Mouse (Mus musculus): ENCODE results near the gene Atf7ip. TPM values are rescaled to one million over a fixed set of nuclear protein-coding genes. Genes with fewer than 3 reads are reported as not detected.
A peak's percentile ranks its signal among the peaks of the same experiment; 100 is the strongest.

Atf7ip gene
- polyA plus RNA-seq, 1 experiment, result 110 TPM

DNA sequence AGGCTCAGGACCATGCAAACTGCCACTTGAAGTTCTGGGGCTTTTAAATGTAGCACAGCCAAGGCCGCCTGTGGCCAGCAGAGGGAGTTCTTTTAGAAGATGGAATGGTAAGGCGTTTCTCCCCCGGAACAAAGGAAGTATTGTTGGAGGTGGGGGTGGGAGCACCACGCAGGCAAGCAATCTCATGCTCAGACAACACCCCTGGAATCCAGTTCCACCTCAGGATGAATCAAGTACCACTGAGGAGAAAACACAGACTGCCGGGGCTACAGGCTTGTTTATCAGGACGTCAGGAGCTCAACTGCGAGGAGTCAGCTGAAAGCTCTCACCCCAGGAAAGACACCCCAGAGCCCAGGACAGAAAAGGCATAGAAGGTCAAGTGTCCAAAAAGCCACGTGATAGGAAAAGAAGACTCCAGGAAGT lies 40.0 kb upstream of the Atf7ip start:
- no peaks in the 10 kb centered on the region for H3K27me3 ChIP-seq (ENCODE audit: control insufficient read depth, insufficient read depth, low read length, poor library complexity, severe bottlenecking)
- H3K9me3 ChIP-seq (replicated peaks; ENCODE audit: control insufficient read depth, insufficient read depth, low read length, poor library complexity, severe bottlenecking), result peaks cover 20% of the 10 kb centered on the region
- H3K4me3 ChIP-seq (ENCODE audit: low read depth, low read length), result no peak overlapping the region
- H3K4me1 ChIP-seq (ENCODE audit: control insufficient read depth, insufficient read depth, low read length), result peaks cover 8% of the 10 kb centered on the region
- no peak overlapping the region for H3K9ac ChIP-seq (ENCODE audit: low read depth, poor library complexity, severe bottlenecking)
- no peaks in the 10 kb centered on the region for H3K36me3 ChIP-seq (ENCODE audit: control insufficient read depth, insufficient read depth, low read length, poor library complexity, severe bottlenecking)
- H3K27ac ChIP-seq (ENCODE audit: insufficient read depth, low read length), result peak overlapping the region; percentile 19
- TF ChIP-seq CTCF (IDR thresholded peaks at IDR 0.05; ENCODE audit: low read depth, low read length) (peak; percentile 62), POLR2A (IDR thresholded peaks at IDR 0.05; ENCODE audit: insufficient read depth, low read length) (no peak), EP300 (IDR thresholded peaks at IDR 0.05; ENCODE audit: insufficient read depth, low read depth, low read length) (0 out of 2 replicates have a peak, but pooled peaks have one; percentile 60)

DNA sequence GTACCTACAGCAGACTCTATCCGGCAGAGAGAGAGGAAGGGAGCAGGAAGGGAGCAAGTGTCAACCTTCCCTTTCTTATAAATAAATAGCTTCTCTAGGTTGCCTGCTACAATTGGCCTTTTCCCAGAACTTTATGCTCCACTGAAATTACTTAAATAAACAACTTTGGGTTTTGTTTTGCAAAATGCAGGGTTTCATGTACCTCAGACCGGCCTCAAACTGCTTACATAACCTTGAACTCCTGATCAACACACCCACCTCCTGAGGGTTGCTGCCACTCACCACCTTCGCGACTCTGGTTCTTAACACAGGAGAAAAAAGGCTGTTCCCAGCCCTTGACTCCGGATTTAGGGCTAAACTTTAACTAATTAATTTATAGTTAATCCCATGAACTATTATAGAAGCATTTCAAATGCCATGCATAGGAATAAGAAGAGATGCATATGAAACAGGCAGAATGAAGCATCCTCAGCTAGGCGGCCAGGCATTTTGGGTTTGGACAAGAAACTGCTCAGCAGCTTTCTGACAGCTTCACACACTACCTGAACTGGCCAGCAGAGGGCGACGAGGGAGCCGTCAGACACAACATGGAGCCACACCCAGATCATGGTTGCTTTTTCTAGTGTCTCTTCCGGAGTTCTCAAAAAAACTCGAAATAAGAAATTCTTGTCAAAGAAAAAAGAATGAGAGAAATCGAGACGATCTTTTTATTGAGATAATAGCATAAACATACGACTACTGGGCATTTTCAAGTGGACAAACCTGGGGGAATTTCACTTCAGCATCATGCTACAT lies 38.8 kb upstream of the Atf7ip start:
- peaks cover 29% of the 10 kb centered on the region for H3K9me3 ChIP-seq (replicated peaks; ENCODE audit: control insufficient read depth, insufficient read depth, low read length, poor library complexity, severe bottlenecking)
- H3K36me3 ChIP-seq (ENCODE audit: control insufficient read depth, insufficient read depth, low read length, poor library complexity, severe bottlenecking), result no peaks in the 10 kb centered on the region
- no peaks in the 10 kb centered on the region for H3K27me3 ChIP-seq (ENCODE audit: control insufficient read depth, insufficient read depth, low read length, poor library complexity, severe bottlenecking)
- H3K27ac ChIP-seq (ENCODE audit: insufficient read depth, low read length), result peak overlapping the region; percentile 87
- no peak overlapping the region for H3K4me3 ChIP-seq (ENCODE audit: low read depth, low read length)
- H3K4me1 ChIP-seq (ENCODE audit: control insufficient read depth, insufficient read depth, low read length), result peaks cover 9% of the 10 kb centered on the region
- TF ChIP-seq EP300 (IDR thresholded peaks at IDR 0.05; ENCODE audit: insufficient read depth, low read depth, low read length) (no peak), POLR2A (IDR thresholded peaks at IDR 0.05; ENCODE audit: insufficient read depth, low read length) (no peak), CTCF (IDR thresholded peaks at IDR 0.05; ENCODE audit: low read depth, low read length) (peak; percentile 44)
- no peak overlapping the region for H3K9ac ChIP-seq (ENCODE audit: low read depth, poor library complexity, severe bottlenecking)

DNA sequence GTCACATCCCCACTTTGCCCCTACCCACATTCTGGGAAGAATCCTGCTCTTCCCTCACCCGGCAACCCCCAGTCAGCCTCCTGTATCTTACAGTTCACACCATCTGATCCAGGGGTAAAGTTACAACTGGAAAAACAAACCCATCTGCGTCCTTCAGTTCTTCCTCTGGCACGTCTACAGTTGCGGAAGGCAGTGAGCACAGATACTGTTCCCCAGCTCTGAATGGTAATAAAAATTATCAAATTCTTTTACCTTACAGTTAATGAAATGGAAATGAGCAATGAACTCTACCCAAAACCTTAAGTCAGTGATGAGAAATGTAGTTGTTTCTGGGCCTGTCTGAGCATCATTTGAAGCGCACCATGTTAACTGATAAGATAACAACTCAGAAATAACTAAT lies 38.1 kb upstream of the Atf7ip start:
- Histone ChIP-seq H3K4me3 (ENCODE audit: low read depth, low read length) (no peak overlapping the region), H3K4me1 (ENCODE audit: control insufficient read depth, insufficient read depth, low read length) (peaks cover 6% of the 10 kb centered on the region), H3K9me3 (replicated peaks; ENCODE audit: control insufficient read depth, insufficient read depth, low read length, poor library complexity, severe bottlenecking) (peaks cover 35% of the 10 kb centered on the region), H3K27me3 (ENCODE audit: control insufficient read depth, insufficient read depth, low read length, poor library complexity, severe bottlenecking) (no peaks in the 10 kb centered on the region), H3K9ac (ENCODE audit: low read depth, poor library complexity, severe bottlenecking) (no peak overlapping the region), H3K36me3 (ENCODE audit: control insufficient read depth, insufficient read depth, low read length, poor library complexity, severe bottlenecking) (no peaks in the 10 kb centered on the region), H3K27ac (ENCODE audit: insufficient read depth, low read length) (peak overlapping the region; percentile 87)
- TF ChIP-seq CTCF (IDR thresholded peaks at IDR 0.05; ENCODE audit: low read depth, low read length) (no peak), EP300 (IDR thresholded peaks at IDR 0.05; ENCODE audit: insufficient read depth, low read depth, low read length) (no peak)

DNA sequence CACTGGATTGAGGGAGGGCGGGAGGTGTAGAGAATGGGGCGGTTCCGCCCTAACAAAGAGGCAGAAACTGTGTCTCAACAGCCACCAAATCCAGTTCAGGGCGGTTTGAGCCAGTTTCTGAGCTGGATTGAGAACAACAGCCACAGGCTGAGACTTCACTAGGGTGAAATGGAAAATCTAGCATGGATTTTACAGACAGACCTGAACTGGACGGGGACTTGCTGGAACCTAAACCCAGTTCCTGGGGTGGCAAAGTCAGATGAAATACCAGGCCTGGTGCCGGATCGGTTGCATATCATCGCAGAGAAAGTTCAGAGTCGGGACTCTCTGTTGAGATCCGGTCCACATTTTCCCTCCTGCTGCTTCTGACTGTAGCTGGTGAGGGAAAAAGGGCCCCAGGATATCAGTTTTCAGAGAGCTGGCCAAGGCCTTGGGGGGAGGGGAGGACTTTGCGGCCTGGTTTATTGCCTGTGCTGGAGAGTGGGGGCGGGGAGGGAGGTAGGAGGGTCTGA lies 37.5 kb upstream of the Atf7ip start:
- peak overlapping the region; percentile 93 for H3K27ac ChIP-seq (ENCODE audit: insufficient read depth, low read length)
- H3K36me3 ChIP-seq (ENCODE audit: control insufficient read depth, insufficient read depth, low read length, poor library complexity, severe bottlenecking), result no peaks in the 10 kb centered on the region
- H3K4me3 ChIP-seq (ENCODE audit: low read depth, low read length), result no peak overlapping the region
- TF ChIP-seq EP300 (IDR thresholded peaks at IDR 0.05; ENCODE audit: insufficient read depth, low read depth, low read length), result 0 out of 2 replicates have a peak, but pooled peaks have one; percentile 56
- TF ChIP-seq POLR2A (IDR thresholded peaks at IDR 0.05; ENCODE audit: insufficient read depth, low read length), result no peak
- no peak for TF ChIP-seq CTCF (IDR thresholded peaks at IDR 0.05; ENCODE audit: low read depth, low read length)
- H3K9me3 ChIP-seq (replicated peaks; ENCODE audit: control insufficient read depth, insufficient read depth, low read length, poor library complexity, severe bottlenecking), result peaks cover 39% of the 10 kb centered on the region
- peaks cover 5% of the 10 kb centered on the region for H3K4me1 ChIP-seq (ENCODE audit: control insufficient read depth, insufficient read depth, low read length)
- no peak overlapping the region for H3K9ac ChIP-seq (ENCODE audit: low read depth, poor library complexity, severe bottlenecking)
- no peaks in the 10 kb centered on the region for H3K27me3 ChIP-seq (ENCODE audit: control insufficient read depth, insufficient read depth, low read length, poor library complexity, severe bottlenecking)

DNA sequence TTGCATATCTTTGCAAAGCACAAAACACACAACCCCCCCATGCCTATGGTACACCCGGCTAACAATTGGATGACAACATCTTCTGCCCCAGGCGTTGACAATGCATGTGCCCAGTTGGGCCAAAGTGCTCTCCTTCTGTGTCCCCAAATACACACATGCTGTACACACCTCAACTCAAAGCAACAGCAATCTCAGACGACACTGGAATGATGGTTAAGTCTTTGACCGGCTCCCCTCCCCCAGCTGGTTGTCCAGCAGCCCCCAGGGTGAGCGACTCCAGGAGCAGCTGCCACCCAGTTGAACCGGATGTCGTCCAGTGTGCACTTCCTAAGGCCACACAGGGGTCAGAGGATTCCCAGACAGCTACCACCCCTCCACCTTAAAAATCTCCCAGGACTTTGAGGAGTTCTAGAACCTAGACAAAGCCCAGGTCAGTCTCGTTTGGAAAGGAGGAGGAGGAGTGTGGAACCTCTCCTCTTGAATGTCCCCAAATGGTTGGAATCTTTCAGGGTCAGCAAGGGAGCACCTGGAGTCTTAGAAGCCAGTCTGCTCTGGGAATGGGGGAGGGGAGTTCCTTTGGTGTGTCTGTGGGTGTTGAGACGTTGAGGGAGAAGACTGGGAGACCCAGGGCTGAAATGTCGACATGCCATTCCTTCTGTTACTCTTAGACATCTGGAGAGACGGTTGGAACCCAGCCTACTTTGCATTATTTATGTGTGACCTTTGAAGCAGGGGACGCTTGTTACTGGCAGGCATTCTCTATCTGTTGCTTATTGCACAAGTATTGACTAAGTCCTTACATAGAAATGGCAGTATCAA lies 36.8 kb upstream of the Atf7ip start:
- Histone ChIP-seq H3K4me3 (ENCODE audit: low read depth, low read length) (no peak overlapping the region), H3K27ac (ENCODE audit: insufficient read depth, low read length) (peak overlapping the region; percentile 93), H3K9ac (ENCODE audit: low read depth, poor library complexity, severe bottlenecking) (no peak overlapping the region), H3K36me3 (ENCODE audit: control insufficient read depth, insufficient read depth, low read length, poor library complexity, severe bottlenecking) (no peaks in the 10 kb centered on the region), H3K4me1 (ENCODE audit: control insufficient read depth, insufficient read depth, low read length) (peaks cover 4% of the 10 kb centered on the region), H3K9me3 (replicated peaks; ENCODE audit: control insufficient read depth, insufficient read depth, low read length, poor library complexity, severe bottlenecking) (peaks cover 45% of the 10 kb centered on the region), H3K27me3 (ENCODE audit: control insufficient read depth, insufficient read depth, low read length, poor library complexity, severe bottlenecking) (no peaks in the 10 kb centered on the region)
- no peak for TF ChIP-seq CTCF (IDR thresholded peaks at IDR 0.05; ENCODE audit: low read depth, low read length)
- 0 out of 2 replicates have a peak, but pooled peaks have one; percentile 36 for TF ChIP-seq EP300 (IDR thresholded peaks at IDR 0.05; ENCODE audit: insufficient read depth, low read depth, low read length)
